Mouse (Mus musculus) CH12F3 (cell line): ENCODE data around the gene Slc13a4.

Experiments used
- in situ Hi-C: fragments of 300-500 bp; cut with MboI; formaldehyde crosslinking; loops from 2 replicates; pipeline ENCODE4 v1.14.3; 2020; ENCODE audit warnings: low sequenced_read_pairs

Gene Slc13a4

GRCm38 (mm10) chr6:35308037-35308436 is at the start of gene Slc13a4:
Slc13a4 (minus strand) TSS chr6:35308131.
- in situ Hi-C loops: no loop called here

- in situ Hi-C loops: no loop called here
These were observed 47.4 kb upstream of the Slc13a4 start for GRCm38 (mm10) chr6:35355320-35355719.

- in situ Hi-C loops: no loop called here
These were observed 46.7 kb upstream of the Slc13a4 start for GRCm38 (mm10) chr6:35354622-35354998.

GRCm38 (mm10) chr6:35353846-35354621 is 46.1 kb upstream of the Slc13a4 start:
- in situ Hi-C loops: no loop called here

GRCm38 (mm10) chr6:35353416-35353815 is 45.5 kb upstream of the Slc13a4 start:
- in situ Hi-C loops: no loop called here

GRCm38 (mm10) chr6:35352867-35353266 is 44.9 kb upstream of the Slc13a4 start:
- in situ Hi-C loops: no loop called here

GRCm38 (mm10) chr6:35351826-35352225 is 43.9 kb upstream of the Slc13a4 start:
- in situ Hi-C loops: no loop called here

GRCm38 (mm10) chr6:35349784-35350183 is 41.9 kb upstream of the Slc13a4 start:
- in situ Hi-C loops: no loop called here

GRCm38 (mm10) chr6:35338640-35339039 is 30.7 kb upstream of the Slc13a4 start:
- in situ Hi-C loops: no loop called here

- in situ Hi-C loops: no loop called here
These were observed 29.9 kb upstream of the Slc13a4 start for GRCm38 (mm10) chr6:35337836-35338235.

- in situ Hi-C loops: no loop called here
These were observed 27.5 kb upstream of the Slc13a4 start for GRCm38 (mm10) chr6:35335452-35335851.

- in situ Hi-C loops: no loop called here
These were observed 26.3 kb upstream of the Slc13a4 start for GRCm38 (mm10) chr6:35334278-35334677.

GRCm38 (mm10) chr6:35333632-35334031 is 25.7 kb upstream of the Slc13a4 start:
- in situ Hi-C loops: no loop called here

GRCm38 (mm10) chr6:35330834-35331233 is 22.9 kb upstream of the Slc13a4 start:
- in situ Hi-C loops: no loop called here

- in situ Hi-C loops: no loop called here
These were observed 22.0 kb upstream of the Slc13a4 start for GRCm38 (mm10) chr6:35329956-35330355.

- in situ Hi-C loops: no loop called here
These were observed 18.2 kb upstream of the Slc13a4 start, which contains the start of gene Fam180a for GRCm38 (mm10) chr6:35326111-35326515. Fam180a (minus strand) TSS chr6:35326141.

GRCm38 (mm10) chr6:35324306-35324705 is 16.4 kb upstream of the Slc13a4 start:
- in situ Hi-C loops: no loop called here

GRCm38 (mm10) chr6:35323046-35323445 is 15.1 kb upstream of the Slc13a4 start:
- in situ Hi-C loops: no loop called here

- in situ Hi-C loops: no loop called here
These were observed 13.2 kb upstream of the Slc13a4 start for GRCm38 (mm10) chr6:35321105-35321504.

GRCm38 (mm10) chr6:35319850-35320249 is 11.9 kb upstream of the Slc13a4 start:
- in situ Hi-C loops: no loop called here

- in situ Hi-C loops: no loop called here
These were observed 5.6 kb upstream of the Slc13a4 start for GRCm38 (mm10) chr6:35313520-35313919.

- in situ Hi-C loops: no loop called here
These were observed 1.5 kb upstream of the Slc13a4 start for GRCm38 (mm10) chr6:35309406-35309805.

- in situ Hi-C loops: no loop called here
These were observed 795 bp downstream of the Slc13a4 start for GRCm38 (mm10) chr6:35307136-35307535.
